Mouse (Mus musculus): Measurements from ENCODE around the gene Gm13124.
"Not testable (repeated sequence)": the region's sequence is repeated elsewhere in the genome, so short reads cannot be mapped to it uniquely, and the experiment has no call there.

Gene Gm13124

GRCm38 (mm10) chr4:144565034-144565433 is at the start of gene Gm13124:
TSS of gene Gm13124 (minus strand) at chr4:144565134.
- DNase-seq (ENCODE audit: low spot score in 2 of 2): no peak

- no peak for DNase-seq (ENCODE audit: low spot score in 2 of 2)
Observed at GRCm38 (mm10) chr4:144614586-144614985, 49.7 kb upstream of the Gm13124 start.

- no peak for DNase-seq (ENCODE audit: low spot score in 2 of 2)
Observed at GRCm38 (mm10) chr4:144613407-144613806, 48.5 kb upstream of the Gm13124 start, which contains the start of gene Aadacl4. TSS of gene Aadacl4 (plus strand) at chr4:144613707.

- no peak for DNase-seq (ENCODE audit: low spot score in 2 of 2)
Observed at GRCm38 (mm10) chr4:144592790-144593189, 27.9 kb upstream of the Gm13124 start.

GRCm38 (mm10) chr4:144586207-144586606 is 21.3 kb upstream of the Gm13124 start:
- not testable (repeated sequence) for DNase-seq (ENCODE audit: low spot score in 2 of 2)

- DNase-seq (ENCODE audit: low spot score in 2 of 2): no peak
Observed at GRCm38 (mm10) chr4:144567752-144568151, 2.8 kb upstream of the Gm13124 start.

GRCm38 (mm10) chr4:144561205-144561604 is 3.7 kb downstream of the Gm13124 start:
- DNase-seq (ENCODE audit: low spot score in 2 of 2): no peak

GRCm38 (mm10) chr4:144559792-144560191 is 5.1 kb downstream of the Gm13124 start:
- no peak for DNase-seq (ENCODE audit: low spot score in 2 of 2)

GRCm38 (mm10) chr4:144551156-144551555 is 13.8 kb downstream of the Gm13124 start:
- DNase-seq (ENCODE audit: low spot score in 2 of 2): no peak

GRCm38 (mm10) chr4:144545339-144545738 is 19.6 kb downstream of the Gm13124 start:
- DNase-seq (ENCODE audit: low spot score in 2 of 2): not testable (repeated sequence)

GRCm38 (mm10) chr4:144544689-144545088 is 20.2 kb downstream of the Gm13124 start:
- no peak for DNase-seq (ENCODE audit: low spot score in 2 of 2)

GRCm38 (mm10) chr4:144519522-144519921 is 45.4 kb downstream of the Gm13124 start, which contains the start of gene 9430007A20Rik:
TSS of gene 9430007A20Rik (plus strand) at chr4:144519822.
- DNase-seq (ENCODE audit: low spot score in 2 of 2): no peak

GRCm38 (mm10) chr4:144506518-144506917 is 58.4 kb downstream of the Gm13124 start:
- no peak for DNase-seq (ENCODE audit: low spot score in 2 of 2)

Measured in spleen, postnatal 10 days (tissue).